ENCODE assay signal across 26 mouse cellular contexts in the genomic region with DNA sequence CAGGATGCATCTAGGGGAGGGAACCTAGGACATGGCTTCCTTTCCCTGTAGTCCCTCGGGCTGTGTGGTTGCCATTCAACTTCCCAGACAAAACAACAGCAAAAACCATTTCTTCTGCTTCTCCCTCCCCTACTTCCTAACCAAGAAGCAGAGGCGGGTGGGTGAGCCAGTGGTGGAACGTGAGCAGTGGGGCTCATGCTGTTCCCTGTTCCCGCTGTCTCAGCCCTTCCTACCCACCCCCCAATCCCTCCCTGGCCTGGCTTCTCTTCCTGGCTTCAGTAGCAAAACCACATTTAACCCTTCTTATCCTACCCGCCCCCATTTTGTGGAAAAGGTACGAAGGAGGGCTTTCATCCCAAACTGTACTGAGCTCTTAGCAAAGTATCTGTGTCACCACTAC. TPM values are rescaled to one million over a fixed set of nuclear protein-coding genes. Genes with fewer than 3 reads are reported as not detected.
DNase-seq lines count a peak whose midpoint lies in the region; ATAC-seq and TF ChIP-seq lines count a peak whose summit lies in the region.
"Had no signal": no experiment of that assay in that cellular context is flagged by ENCODE, and none has a peak within 500 bp of the region (broad histone marks: within the 10 kb centered on the region; RNA-seq: fewer than 3 reads in every experiment).

No protein-coding gene starts in this region.

- no peaks in the 10 kb centered on the region for H3K9me3 ChIP-seq in liver, embryonic 12.5 days (replicated peaks)
- no peaks in the 10 kb centered on the region for H3K9me3 ChIP-seq in liver, embryonic 11.5 days (ENCODE audit: control insufficient read depth, low read length)
- no peaks in the 10 kb centered on the region for H3K9me3 ChIP-seq in embryonic facial prominence, embryonic 15.5 days (replicated peaks)
- no peaks in the 10 kb centered on the region for H3K9me3 ChIP-seq in stomach, embryonic 15.5 days
- H3K9me3 ChIP-seq: forebrain, embryonic 13.5 days; heart, embryonic 15.5 days; midbrain, embryonic 13.5 days had no signal

- no peak for TF ChIP-seq CTCF in bone marrow macrophage, adult 2 months (IDR thresholded peaks at IDR 0.05; ENCODE audit: low read depth, low read length)

- no peak overlapping the region for H3K4me2 ChIP-seq in liver, embryonic 12.5 days
- H3K4me2 ChIP-seq in liver, embryonic 11.5 days = no peak overlapping the region
- H3K4me2 ChIP-seq in embryonic facial prominence, embryonic 15.5 days (replicated peaks) = peak overlapping the region; percentile 27
- H3K4me2 ChIP-seq in stomach, embryonic 15.5 days = no peak overlapping the region
- H3K4me2 ChIP-seq: forebrain, embryonic 13.5 days; heart, embryonic 15.5 days; midbrain, embryonic 13.5 days had no signal

- no peak for TF ChIP-seq POLR2A in bone marrow macrophage, adult 2 months (IDR thresholded peaks at IDR 0.05; ENCODE audit: borderline replicate concordance, low read depth, low read length)

- H3K27me3 ChIP-seq in liver, embryonic 12.5 days (replicated peaks) = no peaks in the 10 kb centered on the region
- no peaks in the 10 kb centered on the region for H3K27me3 ChIP-seq in liver, embryonic 11.5 days (replicated peaks; ENCODE audit: control insufficient read depth, insufficient read depth, low read length)
- no peaks in the 10 kb centered on the region for H3K27me3 ChIP-seq in embryonic facial prominence, embryonic 15.5 days
- no peaks in the 10 kb centered on the region for H3K27me3 ChIP-seq in stomach, embryonic 15.5 days (replicated peaks)
- H3K27me3 ChIP-seq: heart, embryonic 15.5 days; Patski had no signal

- peaks cover 9% of the 10 kb centered on the region for H3K36me3 ChIP-seq in liver, embryonic 12.5 days
- no peaks in the 10 kb centered on the region for H3K36me3 ChIP-seq in liver, embryonic 11.5 days (ENCODE audit: control insufficient read depth, insufficient read depth, low read length)
- H3K36me3 ChIP-seq in embryonic facial prominence, embryonic 15.5 days = no peaks in the 10 kb centered on the region
- no peaks in the 10 kb centered on the region for H3K36me3 ChIP-seq in stomach, embryonic 15.5 days
- H3K36me3 ChIP-seq: heart, embryonic 15.5 days; midbrain, embryonic 13.5 days had no signal

- H3K9ac ChIP-seq in liver, embryonic 12.5 days = peak overlapping the region; percentile 12; the same call in 1 of the 2 replicates
- H3K9ac ChIP-seq in liver, embryonic 11.5 days (ENCODE audit: low read depth, low read length) = no peak overlapping the region
- no peak overlapping the region for H3K9ac ChIP-seq in embryonic facial prominence, embryonic 15.5 days
- H3K9ac ChIP-seq in stomach, embryonic 15.5 days = no peak overlapping the region
- H3K9ac ChIP-seq: forebrain, embryonic 13.5 days; heart, embryonic 15.5 days; midbrain, embryonic 13.5 days had no signal

- ATAC-seq in liver, embryonic 12.5 days = no peak
- ATAC-seq in liver, embryonic 11.5 days (replicated peaks; ENCODE audit: low FRiP score) = no peak
- peak; percentile 32 for ATAC-seq in embryonic facial prominence, embryonic 15.5 days (ENCODE audit: insufficient number of reproducible peaks, low FRiP score, low TSS enrichment, low read depth)
- no peak for ATAC-seq in stomach, embryonic 15.5 days (ENCODE audit: insufficient read depth, low FRiP score, low read depth)
- ATAC-seq: forebrain, embryonic 13.5 days; midbrain, embryonic 13.5 days; Patski had no signal

- peaks cover 80% of the 10 kb centered on the region for H3K4me1 ChIP-seq in liver, embryonic 12.5 days
- H3K4me1 ChIP-seq in liver, embryonic 11.5 days (replicated peaks; ENCODE audit: control insufficient read depth, insufficient read depth, low read length) = peaks cover 45% of the 10 kb centered on the region
- peaks cover 32% of the 10 kb centered on the region for H3K4me1 ChIP-seq in bone marrow macrophage, adult 2 months (ENCODE audit: control insufficient read depth, insufficient read depth, low read length)
- peaks cover 76% of the 10 kb centered on the region for H3K4me1 ChIP-seq in embryonic facial prominence, embryonic 15.5 days
- peaks cover 40% of the 10 kb centered on the region for H3K4me1 ChIP-seq in stomach, embryonic 15.5 days

- 68% methylated on average over 6 of the region's 6 CpGs for WGBS in liver, embryonic 12.5 days (ENCODE audit: insufficient replicate concordance)
- WGBS in liver, embryonic 11.5 days = 75% methylated on average over 6 of the region's 6 CpGs
- 24% methylated on average over 6 of the region's 6 CpGs for WGBS in embryonic facial prominence, embryonic 15.5 days
- WGBS in stomach, embryonic 15.5 days = 56% methylated on average over 6 of the region's 6 CpGs

- DNase-seq in liver, embryonic 11.5 days (ENCODE audit: low spot score) = no peak
- no peak for DNase-seq in adipocyte (ENCODE audit: low spot score)
- no peak for DNase-seq in layer of hippocampus, adult 8-10 months (ENCODE audit: low spot score in 2 of 2)
- DNase-seq: adrenal gland, postnatal 14 days; cerebellum, adult 11 months; cerebellum, postnatal 10 days; heart, adult 2 months; heart, postnatal 4 days; kidney, adult 8-10 months; kidney, postnatal 25 days; liver; lung, adult 2 months; thymus, postnatal 36 days had no signal

- no peak overlapping the region for H3K27ac ChIP-seq in liver, embryonic 12.5 days
- no peak overlapping the region; the same call in 1 of the 2 replicates for H3K27ac ChIP-seq in liver, embryonic 11.5 days (ENCODE audit: low read depth, low read length)
- H3K27ac ChIP-seq in bone marrow macrophage, adult 2 months (ENCODE audit: insufficient read depth, low read depth, low read length) = peak overlapping the region; percentile 92
- peak overlapping the region; percentile 97 for H3K27ac ChIP-seq in embryonic facial prominence, embryonic 15.5 days (replicated peaks)
- H3K27ac ChIP-seq in stomach, embryonic 15.5 days = peak overlapping the region; percentile 65; the same call in 1 of the 2 replicates
- H3K27ac ChIP-seq: forebrain, embryonic 13.5 days; heart, adult 2 months; left cerebral cortex, adult 2 months; midbrain, embryonic 13.5 days had no signal

- H3K4me3 ChIP-seq in liver, embryonic 12.5 days = no peak overlapping the region
- H3K4me3 ChIP-seq in liver, embryonic 11.5 days (ENCODE audit: low read depth, low read length) = no peak overlapping the region
- H3K4me3 ChIP-seq in bone marrow macrophage, adult 2 months (ENCODE audit: insufficient read depth, low read length) = no peak overlapping the region
- peak overlapping the region; percentile 1; the same call in 1 of the 2 replicates for H3K4me3 ChIP-seq in embryonic facial prominence, embryonic 15.5 days (replicated peaks)
- no peak overlapping the region for H3K4me3 ChIP-seq in stomach, embryonic 15.5 days (replicated peaks)
- H3K4me3 ChIP-seq: erythroblast, embryonic 14.5 days; forebrain, embryonic 13.5 days; heart, adult 2 months; heart, embryonic 15.5 days; left cerebral cortex, adult 2 months; midbrain, embryonic 13.5 days had no signal

RNA-seq across cellular contexts. Expression of a gene that starts 4.7 kb away (rescaled TPM):
- polyA plus RNA-seq in liver, embryonic 12.5 days (2016; fragmentation: Nextera tagmentation; extraction: Ambion mirVana) = 189 TPM in 2 replicates
- polyA plus RNA-seq in liver, embryonic 11.5 days (2014; fragmentation: Nextera tagmentation; extraction: Ambion mirVana) = 155 and 157 TPM in 2 replicates
- 124 and 126 TPM in 2 replicates for polyA plus RNA-seq in bone marrow macrophage, adult 2 months (2012; ENCODE audit: insufficient read depth, insufficient read length, missing spikeins)
- 625 and 678 TPM in 2 replicates for polyA plus RNA-seq in embryonic facial prominence, embryonic 15.5 days (2015; fragmentation: Nextera tagmentation; extraction: Ambion mirVana)
- polyA plus RNA-seq in stomach, embryonic 15.5 days (2015; fragmentation: Nextera tagmentation; extraction: Ambion mirVana) = 179 and 214 TPM in 2 replicates
- 10 to 100 TPM; 38.0 to 45.6 (median 40.2) TPM for total RNA-seq in layer of hippocampus, adult 8-10 months (2022)

RNA-seq across cellular contexts. Expression of a gene that starts 27.1 kb away (rescaled TPM):
- 2.8 and 3.1 TPM in 2 replicates for polyA plus RNA-seq in liver, embryonic 12.5 days (2016; fragmentation: Nextera tagmentation; extraction: Ambion mirVana)
- polyA plus RNA-seq in liver, embryonic 11.5 days (2014; fragmentation: Nextera tagmentation; extraction: Ambion mirVana) = 9.4 and 10.2 TPM in 2 replicates
- polyA plus RNA-seq in bone marrow macrophage, adult 2 months (2012; ENCODE audit: insufficient read depth, insufficient read length, missing spikeins) = 0.13 and 0.16 TPM in 2 replicates
- polyA plus RNA-seq in embryonic facial prominence, embryonic 15.5 days (2015; fragmentation: Nextera tagmentation; extraction: Ambion mirVana) = 22.5 and 22.8 TPM in 2 replicates
- 11.9 and 12.1 TPM in 2 replicates for polyA plus RNA-seq in stomach, embryonic 15.5 days (2015; fragmentation: Nextera tagmentation; extraction: Ambion mirVana)
- total RNA-seq in layer of hippocampus, adult 8-10 months (2022) = 1 to 10 TPM; 2.4 to 2.8 (median 2.6) TPM

RNA-seq across cellular contexts. Expression of a gene that starts 43.0 kb away (rescaled TPM):
- 0.70 TPM in 1 of 2 replicates, not detected in the other for polyA plus RNA-seq in liver, embryonic 12.5 days (2016; fragmentation: Nextera tagmentation; extraction: Ambion mirVana)
- polyA plus RNA-seq in liver, embryonic 11.5 days (2014; fragmentation: Nextera tagmentation; extraction: Ambion mirVana) = 1.1 and 1.2 TPM in 2 replicates
- polyA plus RNA-seq in bone marrow macrophage, adult 2 months (2012; ENCODE audit: insufficient read depth, insufficient read length, missing spikeins) = not detected in 2 replicates
- 96.3 and 107 TPM in 2 replicates for polyA plus RNA-seq in embryonic facial prominence, embryonic 15.5 days (2015; fragmentation: Nextera tagmentation; extraction: Ambion mirVana)
- 86.9 and 90.6 TPM in 2 replicates for polyA plus RNA-seq in stomach, embryonic 15.5 days (2015; fragmentation: Nextera tagmentation; extraction: Ambion mirVana)
- total RNA-seq in layer of hippocampus, adult 8-10 months (2022) = 1 to 10 TPM in 1 of 4 experiments, not detected in 3; 1.5 TPM
- total RNA-seq: adrenal gland, postnatal 14 days; gastrocnemius, postnatal 10 days; heart, adult 2 months; heart, postnatal 4 days; left cerebral cortex, adult 2 months had no signal
- polyA plus RNA-seq: erythroblast, embryonic 14.5 days; forebrain, embryonic 13.5 days; macrophage; midbrain, embryonic 13.5 days; neural tube, embryonic 14.5 days had no signal

RNA-seq across cellular contexts. Expression of a gene that starts 44.1 kb away (rescaled TPM):
- 14.4 and 17.6 TPM in 2 replicates for polyA plus RNA-seq in liver, embryonic 12.5 days (2016; fragmentation: Nextera tagmentation; extraction: Ambion mirVana)
- 14.3 and 19.0 TPM in 2 replicates for polyA plus RNA-seq in liver, embryonic 11.5 days (2014; fragmentation: Nextera tagmentation; extraction: Ambion mirVana)
- 178 and 180 TPM in 2 replicates for polyA plus RNA-seq in bone marrow macrophage, adult 2 months (2012; ENCODE audit: insufficient read depth, insufficient read length, missing spikeins)
- 18.5 and 21.9 TPM in 2 replicates for polyA plus RNA-seq in embryonic facial prominence, embryonic 15.5 days (2015; fragmentation: Nextera tagmentation; extraction: Ambion mirVana)
- 22.3 and 25.1 TPM in 2 replicates for polyA plus RNA-seq in stomach, embryonic 15.5 days (2015; fragmentation: Nextera tagmentation; extraction: Ambion mirVana)
- total RNA-seq in layer of hippocampus, adult 8-10 months (2022) = 10 to 100 TPM; 43.0 to 52.1 (median 50.8) TPM

RNA-seq across cellular contexts. Expression of a gene that starts 47.8 kb away (rescaled TPM):
- 101 and 102 TPM in 2 replicates for polyA plus RNA-seq in liver, embryonic 12.5 days (2016; fragmentation: Nextera tagmentation; extraction: Ambion mirVana)
- 111 and 120 TPM in 2 replicates for polyA plus RNA-seq in liver, embryonic 11.5 days (2014; fragmentation: Nextera tagmentation; extraction: Ambion mirVana)
- 149 and 154 TPM in 2 replicates for polyA plus RNA-seq in bone marrow macrophage, adult 2 months (2012; ENCODE audit: insufficient read depth, insufficient read length, missing spikeins)
- polyA plus RNA-seq in embryonic facial prominence, embryonic 15.5 days (2015; fragmentation: Nextera tagmentation; extraction: Ambion mirVana) = 183 and 199 TPM in 2 replicates
- 193 and 198 TPM in 2 replicates for polyA plus RNA-seq in stomach, embryonic 15.5 days (2015; fragmentation: Nextera tagmentation; extraction: Ambion mirVana)
- 100 to 1,000 TPM in 3 of 4 experiments, 10 to 100 TPM in 1; 89.2 to 111 (median 106) TPM for total RNA-seq in layer of hippocampus, adult 8-10 months (2022)

Comparison
In these comparisons a context has a peak if more than half of its experiments do, and no peak if none do; other contexts are left out.
1. H3K27ac ChIP-seq: peak in bone marrow macrophage, adult 2 months (single experiment), embryonic facial prominence, embryonic 15.5 days (single experiment) and stomach, embryonic 15.5 days (single experiment); none in liver, embryonic 12.5 days (single experiment) and liver, embryonic 11.5 days (single experiment).
2. RNA of a gene that starts 43.0 kb away (polyA plus RNA-seq): 96.3 to 107 TPM in embryonic facial prominence, embryonic 15.5 days and 86.9 to 90.6 TPM in stomach, embryonic 15.5 days; 1.1 to 1.2 TPM in liver, embryonic 11.5 days, 0.70 TPM in liver, embryonic 12.5 days and not detected in bone marrow macrophage, adult 2 months; every median in the first group is over 10 times any median in the second.